Mouse (Mus musculus): ENCODE measurements around the gene Fam196b.

Fam196b gene

DNA sequence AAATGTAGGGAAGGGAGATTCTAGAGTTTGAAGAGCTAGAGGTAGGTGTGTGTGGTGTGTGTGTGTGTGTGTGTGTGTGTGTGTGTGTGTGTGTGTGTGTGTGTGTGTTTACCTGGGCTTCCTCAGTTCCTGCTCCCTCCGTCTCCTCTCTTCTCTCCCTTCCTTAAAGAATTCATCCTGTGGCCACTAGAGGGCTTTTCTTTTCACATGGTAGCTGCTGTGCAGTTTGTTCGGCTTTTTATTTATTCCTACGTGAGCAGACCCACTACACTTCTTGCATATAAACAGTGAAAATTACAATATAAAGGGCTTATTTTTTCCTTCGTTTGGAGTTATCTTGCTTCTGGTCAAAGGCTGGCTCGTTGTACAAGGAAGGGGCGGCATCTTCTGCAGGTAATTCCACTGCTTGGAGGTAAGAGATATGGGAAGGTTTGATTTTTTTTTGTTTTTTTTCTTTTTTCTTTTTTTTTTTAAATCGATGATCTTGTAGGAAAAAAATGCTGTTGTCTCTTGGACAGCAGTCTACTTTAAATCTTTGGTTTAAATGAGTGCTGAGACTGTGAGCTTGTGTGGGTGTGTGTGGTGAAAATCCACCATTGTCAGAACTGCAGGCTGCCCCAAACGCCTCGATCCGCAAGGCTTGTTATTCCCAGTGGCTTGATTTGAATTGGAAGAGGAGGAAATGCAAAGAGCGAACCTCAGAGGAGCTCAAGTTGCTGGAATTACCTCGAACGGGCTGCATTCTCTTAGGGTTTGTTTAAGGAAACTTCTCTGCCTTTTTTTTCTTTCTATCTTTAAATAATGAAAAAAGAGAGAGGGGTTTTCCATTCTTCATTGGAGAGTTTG is at the start of gene Fam196b:
Gene Fam196b, plus strand, starts transcription at position 289 of the 846 bp plus-strand sequence.
- DNase-seq: peak; percentile 46

DNA sequence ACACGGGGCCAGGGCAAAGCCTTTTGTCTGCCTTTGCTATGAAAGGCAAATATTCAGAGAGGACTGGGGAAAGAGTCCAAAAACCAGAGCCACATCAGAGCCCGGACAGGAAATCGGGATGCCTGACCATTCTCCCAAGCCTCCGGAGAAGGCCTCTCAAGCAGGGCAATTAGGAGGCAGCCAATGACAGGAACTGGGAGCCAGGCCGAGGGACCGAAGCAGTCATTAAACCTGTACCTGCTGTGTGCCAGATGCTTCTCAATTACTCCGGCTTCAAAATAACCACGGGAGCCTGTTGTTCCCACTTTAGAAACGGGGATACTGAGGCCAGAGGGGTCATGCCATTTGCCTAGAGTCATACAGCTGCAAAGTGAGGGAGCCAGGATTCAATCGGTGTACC is 42.6 kb upstream of the Fam196b start:
- no peak for DNase-seq

DNA sequence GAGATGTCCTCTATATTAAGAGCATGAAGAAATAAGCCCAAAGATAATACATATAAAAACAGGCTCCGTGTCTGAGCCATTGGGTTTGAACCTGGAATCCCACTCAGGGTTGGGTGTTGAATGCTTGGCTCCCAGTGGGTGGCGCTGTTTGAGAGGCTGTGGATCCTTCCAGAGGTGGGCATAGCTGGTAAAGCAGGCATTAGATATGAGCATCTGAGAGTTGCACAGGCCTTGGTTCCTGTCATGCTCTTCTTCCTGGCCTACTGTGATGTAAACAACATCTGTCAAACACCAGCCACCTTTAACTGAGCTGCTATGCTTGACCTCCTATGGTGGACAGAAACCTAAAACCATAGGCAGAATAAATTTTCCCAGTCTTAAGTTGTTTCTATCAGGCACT is 38.7 kb upstream of the Fam196b start:
- DNase-seq: no peak

DNA sequence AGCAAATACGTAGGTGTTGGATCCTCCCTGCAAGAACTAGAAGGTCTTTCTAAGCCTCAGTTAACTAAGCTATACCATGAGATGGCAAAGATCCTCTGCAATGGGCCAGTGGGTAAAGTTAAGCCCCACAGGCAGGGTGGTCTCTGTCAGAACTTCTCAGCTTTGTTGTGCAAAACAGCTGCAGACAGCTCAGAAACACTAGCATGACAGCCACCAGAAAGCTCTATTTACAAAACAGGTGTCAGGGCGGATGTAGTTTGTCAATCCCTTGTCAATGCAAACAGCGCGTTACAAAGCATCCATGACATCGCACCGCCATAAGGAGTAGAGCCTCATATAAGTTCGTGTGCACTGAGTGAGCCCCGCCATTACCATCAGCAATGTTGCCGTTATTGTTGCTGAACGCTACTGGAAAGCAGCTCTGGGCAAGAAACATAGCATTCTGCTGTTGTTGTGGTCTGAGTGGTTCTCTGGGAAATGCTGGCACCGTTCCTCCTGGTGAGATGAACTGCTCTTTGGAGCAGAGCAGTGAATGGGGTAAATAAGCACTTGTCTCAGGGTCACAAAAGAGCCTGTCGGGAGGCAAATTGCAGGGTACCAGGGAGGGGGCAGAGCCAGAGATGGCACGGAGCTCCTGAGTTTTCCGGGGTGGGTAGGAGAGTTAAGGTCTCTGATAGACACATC is 38.1 kb upstream of the Fam196b start:
- no peak for DNase-seq

DNA sequence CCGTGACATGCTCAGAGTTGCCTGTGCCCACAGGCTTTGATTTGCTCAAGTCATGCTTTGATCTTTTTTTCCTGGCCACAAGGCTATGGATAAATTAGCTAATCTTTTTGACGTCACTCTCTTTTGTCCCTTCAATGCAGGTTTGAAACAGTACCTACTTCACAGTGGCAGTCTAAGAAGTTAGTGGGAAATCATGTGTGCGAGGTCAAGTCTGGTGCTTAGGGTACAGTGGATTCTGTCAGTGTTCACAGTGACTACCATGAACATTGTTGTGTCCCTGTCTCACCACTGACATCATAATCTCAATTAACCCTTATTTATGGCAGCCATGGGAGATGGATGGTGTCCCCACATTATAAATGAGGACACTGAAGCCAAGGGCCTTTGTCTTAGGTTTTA is 37.6 kb upstream of the Fam196b start:
- DNase-seq: no peak

DNA sequence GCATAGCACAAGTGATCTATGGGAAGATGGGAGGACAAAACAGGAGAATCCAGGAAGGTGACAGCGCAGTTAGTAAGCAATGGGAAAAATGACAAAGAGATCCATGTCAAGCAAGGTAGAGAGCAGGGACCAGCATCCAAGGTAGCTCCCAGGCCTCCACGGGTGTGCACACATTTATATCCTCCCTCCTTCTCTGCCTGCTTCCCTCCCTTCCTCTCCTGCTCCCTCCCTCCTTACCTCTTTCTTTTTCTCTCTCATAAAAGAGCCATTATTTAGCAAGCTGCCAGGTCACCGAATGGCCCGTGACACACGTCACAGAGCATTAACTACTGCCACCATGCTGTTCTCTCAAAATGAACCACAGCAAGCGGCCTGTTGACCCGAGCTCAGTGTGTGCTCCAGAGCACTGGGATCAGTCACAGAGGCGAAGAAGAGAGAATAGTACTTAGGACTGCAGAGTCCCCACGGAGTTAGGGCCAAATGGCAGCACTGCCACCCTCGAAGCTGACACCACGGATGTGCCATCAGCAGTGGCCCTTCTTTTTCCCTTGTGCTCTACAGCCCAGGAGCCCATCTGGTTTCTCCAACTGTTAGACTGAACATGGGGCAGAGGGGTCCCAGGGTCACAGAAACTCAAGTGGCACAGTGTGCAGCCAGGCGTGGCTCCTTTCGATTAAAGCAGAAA is 30.4 kb upstream of the Fam196b start:
- no peak for DNase-seq

DNA sequence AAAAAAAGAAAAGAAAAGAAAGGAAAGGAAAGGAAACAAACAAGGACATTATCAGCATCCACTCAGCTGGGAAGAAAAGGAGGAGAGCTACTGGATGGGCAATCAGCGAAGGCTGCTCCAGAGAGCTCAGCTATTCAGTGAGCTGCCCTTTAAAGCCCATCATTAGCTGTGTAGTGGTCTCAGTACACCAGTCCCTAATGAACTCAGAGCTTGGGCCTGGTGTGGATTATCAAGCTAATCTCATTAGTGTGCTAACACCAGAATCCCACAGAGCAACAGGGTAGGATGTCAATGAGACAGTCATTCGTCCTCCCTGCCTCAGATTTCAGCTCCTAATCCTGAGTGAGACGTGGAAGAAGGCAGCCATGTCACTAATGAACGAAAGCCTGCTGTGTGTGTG is 24.4 kb upstream of the Fam196b start:
- no peak for DNase-seq

DNA sequence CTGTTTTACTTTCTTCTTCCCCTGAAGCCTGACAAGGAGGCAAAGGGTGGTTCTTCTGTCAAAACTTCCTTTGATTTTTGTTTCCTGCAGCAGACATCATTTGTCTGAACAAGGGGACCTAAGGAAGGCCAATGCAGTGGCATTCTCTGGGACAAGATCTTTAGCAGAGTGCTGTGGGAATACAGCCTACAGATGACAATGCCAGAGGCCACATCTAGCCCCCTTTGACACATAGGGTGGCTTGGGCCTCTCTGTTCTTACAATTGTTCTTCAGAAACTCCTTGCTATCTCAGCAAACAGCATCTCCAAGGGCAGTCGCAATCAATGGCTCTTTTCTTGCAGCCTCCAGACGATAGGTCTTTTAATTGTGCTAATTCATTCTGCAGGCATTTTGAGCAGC is 23.9 kb upstream of the Fam196b start:
- no peak for DNase-seq

DNA sequence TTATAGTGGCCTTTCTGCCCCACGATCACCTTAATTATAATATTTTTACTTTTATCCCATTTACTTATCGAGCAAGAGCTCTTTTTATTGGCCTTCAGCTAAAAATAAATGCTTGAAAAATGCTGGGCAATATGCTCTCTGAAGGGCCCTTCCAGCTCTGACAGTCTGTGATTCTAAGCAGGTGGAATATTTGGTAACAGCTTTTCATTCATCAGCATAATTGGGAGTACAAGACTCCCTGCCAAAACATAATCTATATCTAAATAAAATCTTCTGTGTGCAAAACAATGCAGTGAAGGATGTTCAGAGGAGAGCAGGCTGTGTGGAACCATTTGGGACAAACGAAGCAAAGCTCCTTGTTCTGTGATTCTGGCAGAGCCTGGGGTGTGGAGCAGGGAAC is 23.3 kb upstream of the Fam196b start:
- no peak for DNase-seq

DNA sequence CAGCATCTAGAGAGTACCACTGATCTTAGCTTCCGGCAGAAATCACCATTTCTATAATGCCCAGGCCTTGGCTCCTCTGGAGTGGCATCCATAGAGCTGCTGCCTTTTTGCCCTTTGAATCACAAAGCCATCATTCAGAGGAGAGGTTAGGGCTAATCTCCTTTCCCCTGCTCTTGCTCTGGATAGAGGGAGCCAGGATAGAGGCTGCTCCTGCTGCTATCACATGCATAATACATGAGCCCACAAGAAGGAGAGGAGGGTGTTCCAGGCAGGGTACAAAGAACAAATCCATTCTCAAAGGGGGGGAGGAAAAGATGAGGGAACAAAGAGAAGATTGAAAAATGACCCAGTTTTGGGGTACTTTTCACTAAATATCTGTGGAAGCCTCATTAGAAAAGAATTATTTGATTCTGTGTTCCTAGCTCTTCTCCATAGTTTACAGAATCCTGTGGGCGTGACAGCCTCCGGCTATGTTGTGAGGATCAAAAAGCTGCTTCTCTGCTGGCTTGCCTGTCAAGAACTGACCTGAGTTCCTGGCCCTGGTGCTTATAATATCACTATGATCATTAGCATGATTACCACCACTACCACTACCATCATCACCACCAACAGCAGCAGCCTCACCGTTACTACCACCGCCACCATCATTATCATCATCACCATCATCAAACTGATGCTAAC is 16.8 kb upstream of the Fam196b start:
- no peak for DNase-seq

DNA sequence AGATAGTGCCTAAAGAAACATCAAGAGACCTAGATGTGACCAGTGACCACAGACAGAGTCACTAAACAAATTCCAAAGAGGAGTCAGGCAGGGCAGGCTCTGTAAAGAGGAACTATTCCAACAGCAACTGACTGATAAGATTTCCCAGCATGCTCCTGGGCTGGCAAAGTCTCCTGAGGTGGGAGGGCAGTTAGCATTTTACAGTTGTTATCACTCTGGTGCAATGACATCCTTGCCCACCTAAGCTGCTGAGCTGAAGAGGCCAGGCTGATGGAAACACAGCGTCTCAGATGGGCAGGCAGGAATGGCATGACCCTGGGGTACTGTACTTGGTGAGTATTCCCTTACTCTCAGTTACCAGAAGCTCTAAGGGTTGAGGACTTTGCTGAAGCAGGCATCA is 15.1 kb upstream of the Fam196b start:
- DNase-seq: no peak

DNA sequence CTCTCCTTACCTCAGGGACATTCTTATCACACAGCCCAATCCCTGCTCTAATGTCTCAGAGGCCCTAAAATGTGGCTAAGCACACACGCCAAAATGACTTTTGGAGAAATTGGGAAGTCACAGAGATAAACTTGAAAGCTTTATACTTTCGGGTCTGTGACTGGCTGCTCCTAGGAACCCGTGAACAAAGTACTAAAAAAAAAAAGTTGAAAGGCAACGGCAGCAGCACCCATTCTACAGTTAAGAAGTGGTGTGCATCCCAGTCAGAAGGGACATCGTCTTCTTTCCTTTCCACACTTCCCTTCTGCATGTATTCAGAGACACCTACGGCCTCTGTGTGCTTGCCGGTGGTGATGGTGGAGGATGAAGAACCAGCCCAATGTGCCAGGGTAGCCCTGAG is 14.6 kb upstream of the Fam196b start:
- no peak for DNase-seq

DNA sequence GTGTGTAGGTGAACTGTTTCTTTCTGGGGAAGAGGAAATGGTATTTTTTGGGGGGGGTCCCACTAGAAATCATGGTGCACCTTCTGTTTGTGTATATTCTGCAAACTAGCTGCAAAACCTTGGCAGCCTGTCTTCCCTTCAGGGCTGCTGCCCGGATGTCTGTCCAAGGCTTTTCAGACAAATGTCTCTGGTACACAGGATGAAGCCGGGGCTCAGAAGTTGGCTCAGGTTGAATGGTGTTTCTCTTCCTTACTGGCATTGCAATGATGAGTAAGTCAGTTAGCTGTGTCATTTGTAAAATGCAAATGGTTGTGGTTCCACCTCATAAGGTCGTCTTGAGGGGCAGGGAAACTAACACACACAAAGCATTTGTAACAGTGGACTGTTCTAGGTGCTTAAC is 8.4 kb upstream of the Fam196b start:
- no peak for DNase-seq

DNA sequence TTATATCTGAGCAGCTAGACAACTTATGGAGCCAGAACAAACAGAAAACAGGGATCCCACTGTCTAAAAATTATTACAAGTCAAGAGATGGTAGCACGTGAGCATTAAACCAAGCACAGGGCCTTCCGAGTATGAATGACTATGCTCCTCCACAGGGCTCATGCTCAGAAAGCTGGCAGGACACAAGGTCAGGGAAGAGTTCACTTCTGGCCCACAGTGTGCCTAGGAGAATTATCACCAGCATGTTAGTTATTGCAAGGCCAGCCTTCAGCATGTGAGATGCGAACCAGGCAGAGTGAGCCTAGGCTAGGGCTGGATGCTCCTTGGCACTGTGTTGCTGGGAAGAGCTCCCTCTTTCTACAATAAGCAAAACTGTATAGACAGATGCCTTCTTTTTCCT is 5.9 kb upstream of the Fam196b start:
- no peak for DNase-seq

DNA sequence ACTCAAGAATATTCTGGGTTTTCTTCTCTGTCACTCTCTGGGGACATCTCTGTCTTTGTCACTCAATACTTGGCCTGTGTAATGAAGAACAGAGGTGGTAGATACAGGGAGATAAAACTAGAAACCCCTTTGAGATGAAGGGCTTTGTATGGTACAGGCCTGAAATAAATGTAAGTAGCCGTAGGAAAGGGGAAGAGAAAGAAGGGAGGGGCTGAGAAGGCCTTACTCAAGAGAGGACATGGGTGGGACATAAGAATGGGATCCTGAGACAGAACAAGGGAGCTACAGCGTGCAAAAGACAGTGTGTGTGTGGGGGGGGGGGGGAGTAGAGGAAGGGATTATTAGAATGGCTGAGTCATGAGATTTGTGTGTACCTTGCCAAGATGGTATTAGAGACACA is 5.3 kb upstream of the Fam196b start:
- DNase-seq: no peak

DNA sequence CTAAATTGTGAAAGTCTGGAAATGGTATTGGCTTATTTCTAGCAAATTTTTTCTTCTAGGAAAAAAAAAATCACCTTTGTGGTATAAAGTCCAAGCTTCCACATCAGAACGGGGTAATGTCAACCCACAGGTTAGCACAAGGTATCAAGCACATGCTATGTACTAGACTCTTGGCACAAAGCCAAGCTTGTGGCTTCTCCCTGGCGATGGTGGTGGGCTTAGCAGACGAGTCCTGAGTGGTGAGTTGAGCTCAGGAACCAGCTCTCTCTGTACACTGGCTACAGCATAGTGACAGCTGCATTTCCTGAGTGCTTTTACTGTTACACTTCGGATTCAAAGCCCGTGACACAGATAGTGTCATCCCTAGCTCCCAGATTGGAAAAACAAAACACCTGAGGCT is 2.9 kb upstream of the Fam196b start:
- DNase-seq: peak; percentile 2

DNA sequence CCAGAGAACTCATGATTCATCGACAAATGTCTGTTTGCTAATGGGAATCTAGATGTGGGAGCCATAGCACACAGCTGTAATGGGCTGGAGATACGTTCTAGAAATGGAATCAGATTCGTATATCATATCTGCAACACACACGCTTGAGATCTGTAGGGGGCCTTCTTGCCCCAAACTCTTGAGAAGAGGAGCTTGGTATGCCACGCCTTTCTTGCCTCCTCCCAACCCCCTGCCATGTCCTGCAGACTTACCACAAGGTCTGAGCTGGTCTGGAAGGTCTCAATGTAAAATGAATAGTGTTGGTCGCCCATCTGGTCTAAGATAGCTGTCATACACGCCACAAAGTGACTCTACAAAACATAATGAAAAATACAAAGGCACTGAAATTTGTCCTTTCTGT is 2.4 kb upstream of the Fam196b start:
- DNase-seq: no peak

DNA sequence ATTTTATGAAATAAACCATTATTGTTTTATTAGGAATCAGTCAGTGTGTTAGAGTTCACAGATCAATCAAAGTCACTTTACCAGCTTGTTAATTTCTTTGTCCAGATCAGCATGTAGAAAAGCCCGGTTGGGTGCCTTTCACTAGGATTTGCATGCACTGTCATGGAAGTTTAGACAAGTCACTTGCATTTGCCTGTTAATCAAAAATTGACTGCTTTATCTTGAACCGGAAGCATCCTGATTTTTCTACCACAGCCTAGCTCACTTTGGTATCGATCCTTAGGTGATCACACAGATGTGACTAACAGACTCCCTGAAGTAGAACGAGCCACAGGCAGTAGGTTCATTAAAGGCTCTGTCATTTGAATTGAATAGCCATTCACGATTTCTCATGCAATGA is 761 bp downstream of the Fam196b start:
- DNase-seq: no peak

DNA sequence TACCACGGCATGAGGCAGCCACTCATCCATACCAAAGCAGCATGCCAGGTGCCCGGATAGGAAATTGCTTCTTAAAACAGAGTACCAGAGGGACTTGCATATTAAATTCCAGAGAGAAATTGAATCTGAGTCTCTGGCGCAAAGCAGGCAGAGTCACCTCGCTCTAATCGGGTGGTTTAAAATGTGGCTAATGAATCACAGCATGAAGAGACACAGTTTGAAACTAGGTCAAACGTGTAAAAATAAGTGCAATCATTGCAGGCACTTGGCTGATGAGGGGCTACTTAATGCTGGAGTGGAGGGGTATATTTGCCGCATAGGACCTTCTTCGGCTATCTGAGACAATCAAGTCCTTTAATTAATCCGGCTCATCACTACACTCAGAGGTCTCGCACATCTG is 1.6 kb downstream of the Fam196b start:
- DNase-seq: no peak

DNA sequence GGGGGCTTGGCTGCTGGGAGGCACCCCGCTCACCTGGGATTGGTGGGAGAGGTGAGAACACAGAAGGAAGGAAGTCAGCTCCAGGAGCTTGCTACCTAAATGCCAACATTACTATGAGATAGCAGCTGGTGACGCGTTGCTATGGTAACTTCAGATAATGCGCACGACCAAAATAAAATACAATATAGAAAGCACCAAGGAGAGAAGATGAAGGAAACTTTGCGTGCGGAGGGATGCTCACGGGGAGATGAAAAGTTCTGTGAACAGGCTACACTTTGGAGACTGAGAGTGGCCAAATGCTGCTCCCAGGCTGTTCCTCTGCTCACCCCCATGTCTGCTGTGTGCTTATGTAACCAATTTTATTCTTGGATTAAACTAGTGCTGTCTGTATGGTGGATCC is 2.4 kb downstream of the Fam196b start:
- no peak for DNase-seq

DNA sequence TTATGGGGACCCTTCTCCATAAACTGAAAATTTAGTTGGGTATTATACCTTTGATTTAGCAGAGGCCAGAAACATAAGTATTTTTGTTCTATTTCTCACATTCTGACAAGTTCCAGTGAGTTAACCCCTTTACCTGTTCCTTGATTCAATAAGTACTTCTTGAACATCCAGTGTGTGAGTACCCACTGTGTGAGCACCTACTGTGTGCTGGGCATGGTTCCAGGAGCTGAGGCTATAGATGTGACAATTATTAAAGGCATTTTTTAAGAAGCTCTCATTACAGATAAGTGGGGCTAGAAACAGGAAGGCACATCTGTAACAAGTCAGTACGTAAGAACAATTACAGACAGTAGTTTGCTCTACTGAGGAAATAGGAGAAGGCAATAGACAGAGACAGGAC is 4.7 kb downstream of the Fam196b start:
- no peak for DNase-seq

DNA sequence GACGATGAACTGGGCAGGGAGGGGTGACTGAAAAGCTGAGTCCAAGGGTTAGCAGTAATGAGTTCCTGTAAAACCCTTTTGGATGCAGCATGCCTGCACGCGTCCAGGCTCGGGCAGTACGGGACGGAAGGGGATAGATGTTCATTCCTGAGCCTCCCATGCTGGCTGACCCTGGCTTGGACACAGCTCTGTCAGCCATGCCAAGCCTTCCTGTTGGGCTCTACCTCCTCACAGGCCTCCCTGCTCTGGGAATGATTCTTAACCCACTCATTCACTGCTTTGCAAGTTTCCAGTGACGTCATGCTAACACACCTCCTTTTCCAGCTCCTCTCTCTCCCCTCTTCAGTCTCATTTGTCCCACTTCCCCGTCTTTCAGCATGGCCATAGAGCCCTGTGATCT is 9.0 kb downstream of the Fam196b start:
- no peak for DNase-seq

DNA sequence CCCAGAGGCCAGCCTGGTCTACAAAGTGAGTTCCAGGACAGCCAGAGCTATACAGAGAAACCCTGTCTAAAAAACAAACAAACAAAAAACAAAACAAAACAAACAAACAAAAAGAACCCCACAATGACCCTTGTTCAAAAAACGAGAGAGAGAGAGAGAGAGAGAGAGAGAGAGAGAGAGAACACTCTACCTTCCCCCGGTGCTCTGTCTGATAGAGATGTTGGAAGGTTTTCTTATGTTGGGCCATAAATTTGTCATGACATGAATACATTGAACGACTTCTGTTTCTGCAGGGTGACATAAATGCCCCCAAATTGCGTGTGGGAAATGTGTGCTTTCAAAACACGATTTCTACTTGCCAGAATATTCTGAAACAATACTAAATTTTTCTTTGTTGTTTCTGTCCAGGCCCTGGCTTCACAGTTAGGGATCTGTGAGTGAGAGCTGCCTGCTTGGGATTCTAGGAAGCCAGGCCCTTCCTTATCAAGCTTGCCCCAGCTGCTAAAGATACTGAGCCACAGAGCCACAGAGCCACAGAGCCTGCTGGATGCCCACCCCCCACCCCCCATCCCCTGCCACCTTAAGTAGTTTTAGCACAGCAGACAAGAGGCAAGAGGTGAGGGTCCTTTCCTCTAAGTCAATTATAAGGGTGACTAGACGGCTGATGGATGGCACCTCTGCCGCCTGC is 17.9 kb downstream of the Fam196b start:
- no peak for DNase-seq

All from lung, postnatal 36 days (tissue).